Mouse (Mus musculus) c-Kit-positive CD71-positive TER-119-positive erythroid progenitor cells, embryonic 14.5 days (primary cell): ENCODE data around the gene Arhgap31.

Experiments used
- DNase-seq: peaks from one replicate; pipeline ENCODE4 v3.0.0-alpha.2; 2013; ENCODE audit warnings: low spot score

Gene Arhgap31

DNA sequence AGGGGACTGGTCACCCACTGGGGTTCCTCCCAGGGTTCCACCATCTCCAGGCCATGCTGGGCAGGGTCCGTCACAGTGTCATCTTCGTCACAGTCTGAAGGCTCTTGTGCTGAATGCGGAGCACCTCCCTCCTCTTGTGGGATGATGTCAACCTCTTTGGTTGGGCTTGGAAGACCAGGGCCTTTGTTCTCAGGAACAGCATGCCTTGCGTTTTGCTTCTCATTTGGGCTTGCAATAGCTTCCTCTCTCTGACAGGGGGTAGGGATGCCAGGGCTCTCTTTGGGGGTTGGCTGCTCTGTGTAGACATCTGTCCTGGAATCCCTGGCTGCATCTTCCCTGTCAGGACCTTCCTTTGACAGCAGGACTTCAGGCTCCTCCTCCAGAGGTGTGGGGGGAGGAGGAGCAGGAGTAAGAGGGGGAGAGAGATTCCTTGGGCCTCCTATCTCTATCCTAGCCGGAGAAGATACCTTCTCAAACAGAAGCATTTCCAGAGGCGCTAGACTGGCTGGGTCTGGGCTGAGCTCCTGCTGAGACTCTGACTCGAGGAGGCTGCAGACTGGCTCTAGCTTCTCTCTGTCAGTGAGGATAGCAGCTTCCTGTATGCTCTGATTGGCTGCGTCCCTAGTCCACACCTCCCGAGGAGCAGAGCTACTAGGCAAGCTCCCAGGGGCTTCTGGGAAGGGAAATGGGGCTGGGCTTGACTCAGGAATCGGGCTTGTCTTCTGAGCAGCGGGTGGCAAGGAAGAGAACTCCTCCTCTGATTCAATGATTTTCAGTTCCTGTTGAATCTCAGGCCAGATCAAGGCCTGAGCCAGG is 109.9 kb downstream of the Arhgap31 start:
- DNase-seq: no peak

DNA sequence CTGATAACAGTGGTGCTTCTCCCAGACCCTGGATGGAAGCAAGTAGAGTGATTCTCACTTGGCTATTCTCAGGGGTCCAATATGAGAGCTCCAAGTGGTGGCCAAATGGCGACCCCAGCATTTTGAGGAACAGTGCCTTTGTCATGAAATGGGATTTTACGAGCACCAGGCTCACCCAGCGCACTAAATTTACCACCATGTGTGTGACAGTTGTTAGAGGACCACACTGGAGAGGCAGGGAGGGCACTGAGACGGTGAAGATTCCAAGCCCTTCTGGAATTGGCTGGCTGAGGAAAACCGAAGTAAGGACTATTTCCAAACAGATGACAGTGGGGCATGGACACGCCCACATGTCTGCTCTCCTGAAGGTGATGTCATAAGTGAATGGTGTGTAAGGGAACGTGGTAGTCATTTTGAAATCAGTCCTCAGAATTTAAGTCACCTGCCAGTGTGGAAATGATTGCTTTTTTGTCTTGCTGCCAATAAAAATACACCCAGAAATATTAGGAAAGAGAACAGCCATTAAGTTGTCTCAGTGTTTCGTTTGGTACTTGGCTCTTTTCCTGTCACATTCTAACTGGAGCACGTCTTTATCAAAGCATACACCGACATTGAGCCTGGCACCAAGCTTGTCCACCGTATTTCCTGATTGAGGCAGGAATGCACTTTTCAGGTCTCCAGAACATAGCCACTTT is 113.9 kb downstream of the Arhgap31 start:
- DNase-seq: no peak

DNA sequence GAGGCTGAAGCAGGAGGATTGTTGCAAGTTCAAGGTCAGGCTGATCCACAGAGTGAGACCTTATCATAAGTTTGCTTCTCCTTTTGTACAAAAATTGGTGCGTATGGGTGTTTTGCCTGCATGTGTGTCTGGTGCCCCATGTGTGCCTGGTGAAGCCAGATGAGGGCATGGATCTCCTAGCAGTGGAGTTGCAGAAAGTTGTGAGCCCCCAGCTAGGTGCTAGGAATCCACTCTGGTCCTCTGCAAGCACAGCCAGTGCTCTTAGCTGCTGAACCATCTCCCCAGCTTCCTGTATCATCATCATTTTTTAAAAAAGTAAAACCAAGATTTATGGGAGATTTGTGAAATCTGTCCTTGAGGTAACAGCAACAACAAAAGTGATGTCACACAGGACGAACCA is 116.4 kb downstream of the Arhgap31 start:
- no peak for DNase-seq

DNA sequence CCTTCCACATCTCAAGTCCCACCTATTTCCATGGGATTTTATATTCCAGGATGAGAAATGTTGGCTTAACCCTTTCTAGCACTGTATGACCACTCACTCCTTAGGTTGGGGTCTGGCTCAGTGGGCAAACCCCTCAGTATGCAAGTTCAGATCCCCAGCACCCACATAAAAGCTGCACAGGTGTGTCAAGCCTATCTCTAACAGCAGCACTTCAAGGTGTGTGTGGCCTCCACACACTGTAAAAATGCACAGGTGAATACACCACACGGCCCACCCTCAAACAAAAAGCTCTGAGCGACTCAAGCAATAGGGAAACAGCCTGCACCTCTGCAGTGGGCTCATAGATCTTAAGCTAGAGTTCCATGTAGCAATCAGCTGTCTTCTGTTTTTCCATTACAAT is 117.0 kb downstream of the Arhgap31 start:
- no peak for DNase-seq

DNA sequence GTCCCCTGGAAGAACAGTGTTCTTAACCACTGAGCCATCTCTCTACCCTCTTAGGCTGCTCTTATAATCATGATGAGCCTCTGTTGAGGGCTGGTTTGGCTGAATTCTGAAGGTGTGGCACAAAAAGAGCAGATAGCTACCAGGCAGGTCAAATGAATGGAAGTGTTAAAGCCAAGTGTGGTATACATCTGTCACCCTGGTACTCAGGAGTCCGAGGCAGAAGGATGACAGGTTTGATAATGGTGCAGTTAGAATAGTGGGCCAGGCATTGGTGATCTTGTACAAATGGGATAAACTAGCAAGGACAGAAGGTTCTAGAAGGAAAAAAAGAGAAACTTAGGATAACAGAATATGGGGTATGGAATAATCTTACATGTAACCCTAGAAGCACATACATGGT is 118.6 kb downstream of the Arhgap31 start:
- DNase-seq: no peak

GRCm38 (mm10) chr16:38592946-38593345 is 120.1 kb downstream of the Arhgap31 start:
- DNase-seq: no peak

DNA sequence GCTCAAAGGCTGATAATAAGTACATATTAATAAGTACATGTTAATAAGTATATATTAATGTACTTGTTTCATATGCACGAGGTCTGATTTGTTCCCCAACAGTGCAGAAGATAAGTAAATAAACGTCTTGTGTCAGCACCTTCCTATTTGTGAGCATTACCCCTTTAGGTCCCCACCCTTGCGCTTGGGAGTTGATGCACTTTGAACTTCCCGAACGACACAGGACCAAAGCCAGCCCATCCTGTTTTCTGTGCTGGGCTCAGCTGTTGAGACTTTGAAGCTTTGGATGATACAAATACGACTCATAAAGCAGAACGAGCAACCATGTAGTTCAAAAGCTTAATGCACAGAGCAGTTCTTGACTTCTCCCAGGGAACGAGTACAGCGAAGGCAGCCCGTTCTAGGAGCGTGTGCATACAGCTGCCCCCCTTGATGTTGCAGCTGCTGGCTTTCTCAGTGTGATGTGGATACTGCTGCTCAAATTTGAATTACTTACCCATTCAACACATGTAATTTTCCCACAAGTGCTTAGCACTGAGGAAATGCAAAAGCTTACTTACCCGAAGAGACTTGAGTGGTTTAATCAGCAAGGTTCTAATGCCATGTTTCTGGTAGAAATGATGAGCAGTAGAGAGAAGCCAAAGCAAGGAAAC is 120.9 kb downstream of the Arhgap31 start:
- DNase-seq: no peak

- no peak for DNase-seq
These were observed 121.6 kb downstream of the Arhgap31 start for GRCm38 (mm10) chr16:38591506-38591905.

GRCm38 (mm10) chr16:38587572-38587971 is 125.5 kb downstream of the Arhgap31 start:
- DNase-seq: no peak

DNA sequence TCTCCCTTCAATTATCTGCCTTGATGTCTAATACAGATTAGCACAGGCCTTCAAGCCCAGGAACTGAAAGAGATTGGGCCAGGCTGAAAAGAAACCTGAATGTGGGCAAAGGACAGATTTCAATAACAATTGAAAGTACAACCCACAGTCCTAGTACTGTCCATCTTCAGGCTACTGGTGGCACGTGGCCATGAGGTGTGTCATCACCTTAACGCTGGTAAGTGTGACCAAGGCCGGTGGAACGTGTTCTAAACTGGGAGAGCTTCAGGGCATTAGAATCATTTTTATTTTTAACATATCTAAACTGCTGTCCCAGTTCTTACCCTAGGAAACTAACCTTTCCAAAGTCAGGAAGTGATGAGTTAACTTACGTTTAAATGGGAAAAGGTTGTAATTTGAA is 125.9 kb downstream of the Arhgap31 start:
- DNase-seq: no peak

DNA sequence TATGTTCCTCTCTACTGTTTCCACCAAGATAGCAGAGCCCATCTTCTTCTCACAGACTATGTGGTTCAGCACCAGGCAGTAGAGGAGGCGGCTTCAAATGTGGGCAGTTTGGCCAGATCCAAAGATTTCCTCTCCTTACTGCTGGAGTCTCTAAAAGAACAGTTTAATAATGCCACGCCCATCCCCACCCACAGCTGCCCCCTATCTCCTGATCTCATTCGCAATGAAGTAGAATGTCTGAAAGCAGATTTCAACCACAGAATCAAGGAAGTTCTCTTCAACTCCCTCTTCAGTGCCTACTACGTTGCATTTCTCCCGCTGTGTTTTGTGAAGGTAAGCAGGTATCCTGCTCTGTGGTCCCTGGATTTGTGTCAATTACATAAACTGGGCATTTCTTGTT is 127.9 kb downstream of the Arhgap31 start:
- no peak for DNase-seq

DNA sequence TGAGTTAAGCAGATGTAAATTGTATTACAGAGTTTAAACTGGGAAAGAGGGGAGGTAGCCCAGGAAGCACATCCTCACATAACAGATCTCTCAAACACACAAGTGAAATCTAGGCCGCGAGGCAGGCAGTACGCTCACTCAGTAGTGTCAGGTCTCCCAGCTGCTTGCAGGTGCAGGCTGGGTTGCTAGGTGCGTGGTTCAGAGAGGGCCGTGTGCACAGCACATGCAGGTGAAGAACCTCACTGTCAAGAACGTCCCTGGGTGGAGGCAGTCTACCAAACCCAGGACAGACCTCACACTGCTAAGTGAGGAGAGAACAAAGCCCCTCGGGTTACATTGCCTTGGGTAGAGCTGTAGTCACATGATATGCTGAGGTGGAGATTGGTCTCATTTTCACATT is 128.3 kb downstream of the Arhgap31 start:
- no peak for DNase-seq

GRCm38 (mm10) chr16:38571481-38571880 is 141.6 kb downstream of the Arhgap31 start:
- no peak for DNase-seq

DNA sequence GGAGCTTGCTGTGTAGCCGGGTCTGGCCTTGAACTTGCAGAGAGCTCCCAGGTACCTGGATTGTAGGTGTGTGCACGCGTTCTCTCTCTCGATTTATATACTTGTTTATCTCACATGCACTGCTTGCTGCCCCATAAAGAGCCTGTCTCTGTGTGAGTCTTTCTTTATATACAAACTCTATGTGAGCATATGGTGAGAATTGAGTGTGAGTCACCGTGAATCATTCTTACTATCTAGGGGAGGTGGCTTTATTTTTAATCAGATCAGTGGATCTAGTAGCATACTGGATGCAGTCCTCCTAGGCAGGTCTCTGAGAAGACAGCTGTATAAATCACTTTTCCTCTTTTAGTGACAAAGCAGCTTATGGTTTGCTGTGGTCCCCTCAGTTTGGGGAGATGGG is 144.9 kb downstream of the Arhgap31 start:
- DNase-seq: no peak

- no peak for DNase-seq
These were observed 149.6 kb downstream of the Arhgap31 start for GRCm38 (mm10) chr16:38563516-38563915.

DNA sequence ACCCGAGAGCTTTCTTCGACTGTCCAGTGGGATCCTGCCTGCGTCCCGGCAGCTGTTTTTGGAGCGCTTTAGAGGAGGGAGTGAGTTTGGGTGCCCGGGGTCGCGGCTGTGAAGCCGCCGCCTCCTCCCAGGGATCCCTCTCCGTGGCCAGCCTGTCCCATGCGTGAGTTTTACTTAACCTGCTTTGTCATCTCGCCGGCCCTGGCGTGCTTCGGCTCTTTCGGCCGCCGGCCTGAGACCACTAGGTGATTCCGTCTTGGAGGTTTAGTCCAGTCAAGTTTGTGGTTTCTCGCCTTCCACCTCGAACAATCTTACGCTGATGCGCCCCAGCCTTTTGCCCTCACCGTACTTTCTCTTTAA is 150.1 kb downstream of the Arhgap31 start:
- no peak for DNase-seq

- DNase-seq: peak; percentile 92
These were observed 150.7 kb downstream of the Arhgap31 start for GRCm38 (mm10) chr16:38562131-38562967.

DNA sequence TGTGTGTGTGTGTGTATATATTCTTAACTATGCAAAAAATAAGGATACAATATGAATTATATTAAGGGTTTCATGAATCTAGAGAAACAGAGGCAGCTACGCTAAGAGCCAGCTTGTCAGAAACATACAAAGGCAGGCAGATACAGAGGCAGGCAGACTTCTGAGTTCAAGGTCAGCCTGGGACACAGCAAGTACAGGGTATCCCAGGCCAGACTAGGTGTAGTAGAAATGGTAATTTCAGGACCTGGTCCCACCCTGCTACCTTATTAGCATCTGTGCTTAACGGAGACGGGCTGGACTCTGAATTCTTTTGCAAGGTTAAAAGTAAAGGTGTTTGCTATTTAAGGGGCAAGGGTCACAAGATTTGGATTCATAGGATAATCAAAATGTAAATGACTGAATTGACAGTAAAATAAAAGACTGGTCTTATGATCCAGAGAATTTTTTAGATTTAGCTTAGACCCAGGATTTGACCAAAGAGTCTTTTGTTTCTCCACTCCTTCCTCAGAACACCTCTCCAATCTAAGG is 154.8 kb downstream of the Arhgap31 start, which contains the start of gene Tmem39a:
Gene Tmem39a, plus strand, starts transcription at position 478 of the 528 bp plus-strand sequence.
- no peak for DNase-seq

DNA sequence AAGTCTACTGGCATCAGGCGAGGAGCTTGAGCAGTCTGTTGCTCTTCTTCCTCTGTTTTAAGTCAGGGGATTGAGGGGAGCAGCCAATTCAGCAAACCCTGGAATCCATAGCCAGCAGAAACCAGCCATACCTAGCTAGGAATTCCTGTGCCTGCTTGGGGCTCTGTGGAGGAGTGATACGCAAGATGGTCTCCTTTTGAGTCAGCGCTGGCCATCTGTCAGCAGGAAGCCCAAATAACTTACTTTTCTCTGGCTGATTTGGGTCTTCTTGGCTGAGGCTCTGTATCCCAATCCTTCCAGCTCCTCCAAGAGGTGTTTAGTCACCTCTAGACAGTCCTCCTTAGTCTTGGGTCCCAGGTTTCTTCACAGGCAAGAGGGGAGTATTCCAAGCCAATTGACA is 157.1 kb downstream of the Arhgap31 start:
- DNase-seq: no peak

- DNase-seq: peak; percentile 52
These were observed 163.3 kb downstream of the Arhgap31 start, which contains the start of gene Poglut1 for GRCm38 (mm10) chr16:38549479-38550396. Gene Poglut1, minus strand, starts transcription at chr16:38550258.
